Mouse (Mus musculus) MEL (cell line): ENCODE results near the gene Zfp764. TPM values are rescaled to one million over a fixed set of nuclear protein-coding genes. Genes with fewer than 3 reads are reported as not detected.

Source experiments
- DNase-seq: peaks from one replicate; pipeline ENCODE4 v3.0.0; 2011; ENCODE audit warnings: low read depth, low spot score
- H3K27ac ChIP-seq: 2 replicates; pipeline ENCODE4 v1.5.1; 2012; ENCODE audit warnings: low read depth, mild to moderate bottlenecking, control low read depth, low read length, moderate library complexity; ENCODE audit not compliant: control insufficient read depth
- H3K27me3 ChIP-seq, 2 experiments: fragments of 150-350 bp in 1 of 2; sonication (generic) in 1 of 2; 2 replicates each; pipeline ENCODE4 v1.6.1; 2012; ENCODE audit warnings: low read length in 2 of 2, mild to moderate bottlenecking in 2 of 2, improper control_type of control experiment in 1 of 2, moderate library complexity in 1 of 2; ENCODE audit not compliant: insufficient read depth in 2 of 2, control insufficient read depth in 1 of 2
- H3K36me3 ChIP-seq, 2 experiments: 2 replicates each; pipeline ENCODE4 v1.6.1; 2012 to 2014; ENCODE audit warnings: low read length in 2 of 2, improper control_type of control experiment in 1 of 2, inconsistent platforms in 1 of 2, mild to moderate bottlenecking in 1 of 2; ENCODE audit not compliant: insufficient read depth in 2 of 2, control insufficient read depth in 1 of 2
- H3K4me1 ChIP-seq, 2 experiments: fragments of 150-350 bp in 1 of 2; sonication (generic) in 1 of 2; 2 replicates each; pipeline ENCODE4 v1.6.1; 2012; ENCODE audit warnings: low read length in 2 of 2, improper control_type of control experiment in 1 of 2, mild to moderate bottlenecking in 1 of 2; ENCODE audit not compliant: insufficient read depth in 2 of 2, control insufficient read depth in 1 of 2
- H3K4me3 ChIP-seq, 2 experiments: fragments of 150-350 bp in 1 of 2; sonication (generic) in 1 of 2; 2 replicates each; pipeline ENCODE4 v1.5.1; 2012; ENCODE audit warnings: low read depth in 2 of 2, low read length in 2 of 2, mild to moderate bottlenecking in 2 of 2, moderate library complexity in 2 of 2, control low read depth in 1 of 2, improper control_type of control experiment in 1 of 2; ENCODE audit not compliant: control insufficient read depth in 1 of 2, insufficient read depth in 1 of 2
- H3K79me2 ChIP-seq: 2 replicates; pipeline ENCODE4 v1.6.1; 2012; ENCODE audit warnings: mild to moderate bottlenecking, low read length, moderate library complexity; ENCODE audit not compliant: control insufficient read depth, poor library complexity, insufficient read depth
- H3K9ac ChIP-seq: 2 replicates; pipeline ENCODE4 v1.6.1; 2012; ENCODE audit warnings: low read depth, mild to moderate bottlenecking, control low read depth, low read length, moderate library complexity; ENCODE audit not compliant: control insufficient read depth, poor library complexity, severe bottlenecking
- H3K9me3 ChIP-seq: fragments of 150-350 bp; sonication (generic); replicated peaks from 2 replicates; pipeline ENCODE4 v1.6.1; 2012; ENCODE audit warnings: mild to moderate bottlenecking, low read length, improper control_type of control experiment, moderate library complexity; ENCODE audit not compliant: insufficient read depth
- BHLHE40 ChIP-seq: IDR thresholded peaks from 2 replicates; pipeline ENCODE4 v1.6.1; 2012; ENCODE audit warnings: low read depth, mild to moderate bottlenecking, inconsistent platforms, low read length, improper control_type of control experiment, borderline replicate concordance
- CHD1 ChIP-seq: IDR thresholded peaks from 2 replicates; pipeline ENCODE4 v1.6.1; 2012; ENCODE audit warnings: low read depth, mild to moderate bottlenecking, inconsistent platforms, low read length, improper control_type of control experiment
- CHD2 ChIP-seq: IDR thresholded peaks from 2 replicates; pipeline ENCODE4 v1.6.1; 2011; ENCODE audit warnings: low read length, improper control_type of control experiment
- CTCF ChIP-seq, 3 experiments: IDR thresholded peaks in 2 of 3; conservative IDR thresholded peaks in 1 of 3; 2 replicates each; pipeline ENCODE4 v1.5.1; 2011 to 2012; ENCODE audit warnings: low read length in 3 of 3, low read depth in 2 of 3, mild to moderate bottlenecking in 2 of 3, improper control_type of control experiment in 1 of 3, inconsistent platforms in 1 of 3, mixed read lengths in 1 of 3, moderate library complexity in 1 of 3; ENCODE audit not compliant: control insufficient read depth in 1 of 3, insufficient read depth in 1 of 3, poor library complexity in 1 of 3, severe bottlenecking in 1 of 3
- E2F4 ChIP-seq: IDR thresholded peaks from 2 replicates; pipeline ENCODE4 v1.6.1; 2011; ENCODE audit warnings: low read depth, low read length, improper control_type of control experiment, borderline replicate concordance
- ELF1 ChIP-seq: IDR thresholded peaks from 2 replicates; pipeline ENCODE4 v1.6.1; 2014; ENCODE audit warnings: low read depth, mild to moderate bottlenecking, inconsistent platforms, low read length, improper control_type of control experiment, moderate library complexity
- EP300 ChIP-seq, 2 experiments: IDR thresholded peaks; 2 replicates each; pipeline ENCODE4 v1.6.1; 2011; ENCODE audit warnings: improper control_type of control experiment in 2 of 2, low read length in 2 of 2, low read depth in 1 of 2, mild to moderate bottlenecking in 1 of 2
- ETS1 ChIP-seq: IDR thresholded peaks from 2 replicates; pipeline ENCODE4 v1.6.1; 2012; ENCODE audit warnings: low read depth, mild to moderate bottlenecking, inconsistent platforms, low read length, improper control_type of control experiment, moderate library complexity
- GABPA ChIP-seq: IDR thresholded peaks from 2 replicates; pipeline ENCODE4 v1.6.1; 2012; ENCODE audit warnings: low read depth, mild to moderate bottlenecking, inconsistent platforms, low read length, improper control_type of control experiment, moderate library complexity
- GATA1 ChIP-seq: IDR thresholded peaks from 2 replicates; pipeline ENCODE4 v1.6.1; 2011; ENCODE audit warnings: low read depth, low read length, improper control_type of control experiment
- HCFC1 ChIP-seq: IDR thresholded peaks from 2 replicates; pipeline ENCODE4 v1.6.1; 2012; ENCODE audit warnings: low read depth, mild to moderate bottlenecking, inconsistent platforms, low read length, improper control_type of control experiment, moderate library complexity
- JUND ChIP-seq: IDR thresholded peaks from 2 replicates; pipeline ENCODE4 v1.6.1; 2011; ENCODE audit warnings: low read depth, mild to moderate bottlenecking, improper control_type of control experiment, low read length
- KAT2A ChIP-seq: conservative IDR thresholded peaks from 2 replicates; pipeline ENCODE4 v1.6.1; 2012; ENCODE audit warnings: low read depth, low read length, improper control_type of control experiment, inconsistent platforms
- MAFK ChIP-seq: IDR thresholded peaks from 2 replicates; pipeline ENCODE4 v1.6.1; 2011; ENCODE audit warnings: low read depth, mild to moderate bottlenecking, low read length, improper control_type of control experiment, borderline replicate concordance
- MAX ChIP-seq: IDR thresholded peaks from 2 replicates; pipeline ENCODE4 v1.6.1; 2011; ENCODE audit warnings: low read length, improper control_type of control experiment
- MAZ ChIP-seq: IDR thresholded peaks from 2 replicates; pipeline ENCODE4 v1.6.1; 2012; ENCODE audit warnings: low read depth, mild to moderate bottlenecking, inconsistent platforms, low read length, improper control_type of control experiment
- MEF2A ChIP-seq: IDR thresholded peaks from 2 replicates; pipeline ENCODE4 v1.6.1; 2014; ENCODE audit warnings: low read depth, mild to moderate bottlenecking, inconsistent platforms, low read length, improper control_type of control experiment; ENCODE audit not compliant: poor library complexity, insufficient replicate concordance, severe bottlenecking; ENCODE audit errors: extremely low read depth
- MXI1 ChIP-seq: IDR thresholded peaks from 2 replicates; pipeline ENCODE4 v1.6.1; 2011; ENCODE audit warnings: mild to moderate bottlenecking, low read depth, low read length, improper control_type of control experiment
- MYC ChIP-seq: IDR thresholded peaks from 2 replicates; pipeline ENCODE4 v1.6.1; 2011; ENCODE audit warnings: low read depth, mild to moderate bottlenecking, low read length, improper control_type of control experiment, moderate library complexity
- NELFE ChIP-seq: IDR thresholded peaks from 2 replicates; pipeline ENCODE4 v1.6.1; 2011; ENCODE audit warnings: low read depth, low read length, improper control_type of control experiment
- NRF1 ChIP-seq: IDR thresholded peaks from 2 replicates; pipeline ENCODE4 v1.6.1; 2014; ENCODE audit warnings: low read depth, mild to moderate bottlenecking, inconsistent platforms, low read length, improper control_type of control experiment, moderate library complexity; ENCODE audit not compliant: poor library complexity, insufficient read depth, severe bottlenecking
- POLR2A ChIP-seq, 2 experiments: IDR thresholded peaks; 2 replicates each; pipeline ENCODE4 v1.6.1; 2011 to 2012; ENCODE audit warnings: low read length in 2 of 2, mild to moderate bottlenecking in 2 of 2, control low read depth in 1 of 2, improper control_type of control experiment in 1 of 2, low read depth in 1 of 2, moderate library complexity in 1 of 2; ENCODE audit not compliant: control insufficient read depth in 1 of 2, insufficient read depth in 1 of 2, poor library complexity in 1 of 2
- POLR2AphosphoS2 ChIP-seq: IDR thresholded peaks from 2 replicates; pipeline ENCODE4 v1.6.1; 2011; ENCODE audit warnings: low read length, improper control_type of control experiment
- POLR2AphosphoS5 ChIP-seq: IDR thresholded peaks from 2 replicates; pipeline ENCODE4 v1.6.1; 2012; ENCODE audit warnings: low read depth, borderline replicate concordance, mild to moderate bottlenecking, inconsistent platforms, low read length, moderate library complexity, mixed read lengths
- RAD21 ChIP-seq: IDR thresholded peaks from 2 replicates; pipeline ENCODE4 v1.6.1; 2011; ENCODE audit warnings: mild to moderate bottlenecking, low read depth, low read length, improper control_type of control experiment
- RCOR1 ChIP-seq: IDR thresholded peaks from 2 replicates; pipeline ENCODE4 v1.6.1; 2012; ENCODE audit warnings: low read depth, mild to moderate bottlenecking, inconsistent platforms, low read length, improper control_type of control experiment
- SIN3A ChIP-seq: IDR thresholded peaks from 2 replicates; pipeline ENCODE4 v1.6.1; 2012; ENCODE audit warnings: low read length, improper control_type of control experiment, inconsistent platforms
- SMC3 ChIP-seq: IDR thresholded peaks from 2 replicates; pipeline ENCODE4 v1.6.1; 2011; ENCODE audit warnings: low read depth, low read length, improper control_type of control experiment
- TBP ChIP-seq: IDR thresholded peaks from 2 replicates; pipeline ENCODE4 v1.8.0; 2011; ENCODE audit warnings: low read depth, low read length, improper control_type of control experiment
- TCF12 ChIP-seq: IDR thresholded peaks from 2 replicates; pipeline ENCODE4 v1.6.1; 2014; ENCODE audit warnings: low read depth, mild to moderate bottlenecking, inconsistent platforms, low read length, improper control_type of control experiment, moderate library complexity
- USF1 ChIP-seq: IDR thresholded peaks from 2 replicates; pipeline ENCODE4 v1.6.1; 2014; ENCODE audit warnings: low read depth, mild to moderate bottlenecking, inconsistent platforms, low read length, improper control_type of control experiment, moderate library complexity
- USF2 ChIP-seq, 2 experiments: IDR thresholded peaks; 2 replicates each; pipeline ENCODE4 v1.6.1; 2011 to 2012; ENCODE audit warnings: improper control_type of control experiment in 2 of 2, low read length in 2 of 2, borderline replicate concordance in 1 of 2, inconsistent platforms in 1 of 2, low read depth in 1 of 2, mild to moderate bottlenecking in 1 of 2; ENCODE audit not compliant: insufficient read depth in 1 of 2
- ZKSCAN1 ChIP-seq: IDR thresholded peaks from 2 replicates; pipeline ENCODE4 v1.6.1; 2012; ENCODE audit warnings: low read depth, mild to moderate bottlenecking, inconsistent platforms, low read length, improper control_type of control experiment, moderate library complexity
- ZMIZ1 ChIP-seq: IDR thresholded peaks from 2 replicates; pipeline ENCODE4 v1.6.1; 2012; ENCODE audit warnings: low read depth, mild to moderate bottlenecking, inconsistent platforms, low read length, improper control_type of control experiment, moderate library complexity
- ZNF384 ChIP-seq: IDR thresholded peaks from 2 replicates; pipeline ENCODE4 v1.6.1; 2012; ENCODE audit warnings: low read depth, mild to moderate bottlenecking, inconsistent platforms, low read length, improper control_type of control experiment
- polyA plus RNA-seq, 2 experiments: library from polyadenylated mRNA; stranded (reverse) in 1 of 2; unstranded in 1 of 2; fragments of >175 nt in 1 of 2; fragments of >200 nt in 1 of 2; gene quantifications; 2 replicates each; pipeline versions ENCODE4 v1.2.1 to v1.2.4; 2012; ENCODE audit warnings: low replicate concordance in 2 of 2, low read depth in 1 of 2; ENCODE audit not compliant: insufficient read length in 2 of 2, insufficient read depth in 1 of 2, missing spikeins in 1 of 2
- total RNA-seq: library from RNA; depleted of rRNA; stranded (reverse); fragments of 300-350 nt; gene quantifications from 2 replicates; pipeline ENCODE4 v1.2.3, GENCODE M21; 2012

Gene Zfp764
- total and polyA plus RNA-seq, 3 experiments, result 3.1 to 4.1 TPM; not detected in 1

DNA sequence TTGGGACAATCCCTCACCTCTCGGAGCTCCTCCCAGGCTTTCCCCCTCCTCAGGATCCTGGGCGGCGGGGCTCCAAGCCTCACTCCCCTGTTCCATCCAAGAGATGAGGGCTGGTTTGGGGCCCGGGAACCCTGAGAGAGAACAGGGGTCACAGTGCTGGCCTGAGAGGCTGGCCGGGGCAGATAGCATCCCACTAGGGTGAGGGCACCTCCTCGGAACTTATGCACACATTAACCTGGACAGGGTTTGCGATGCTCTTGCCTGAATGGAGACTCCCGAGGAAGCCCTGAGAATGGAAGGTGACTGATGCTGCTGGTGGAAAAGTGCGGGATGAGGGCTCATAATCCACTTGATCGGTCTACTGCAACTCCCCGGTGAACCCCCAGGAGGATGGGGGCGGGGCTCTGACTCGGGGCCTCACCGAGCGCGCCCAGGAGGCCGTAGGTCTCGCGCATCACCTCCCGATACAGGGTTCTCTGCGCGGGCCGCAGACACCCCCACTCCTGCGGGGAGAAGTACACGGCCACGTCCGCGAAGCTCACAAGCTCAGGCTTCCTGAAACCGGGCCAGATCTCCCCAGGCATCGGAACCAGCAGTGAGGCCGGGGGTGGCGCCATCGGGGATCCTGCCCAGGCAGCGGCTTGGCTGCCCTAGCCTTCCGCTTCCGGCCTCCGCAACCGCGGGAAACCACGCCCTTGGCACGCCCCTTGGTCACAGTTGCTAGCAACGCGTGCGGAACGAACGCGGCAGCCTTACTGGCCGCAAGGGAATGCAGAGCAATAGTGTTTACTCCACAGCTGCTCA is 15.0 kb upstream of the Zfp764 start, which contains the start of gene Zfp688:
Gene Zfp688 (minus strand): TSS at position 681 of the 804 bp plus-strand sequence.
- H3K9me3 ChIP-seq, result no peaks in the 10 kb centered on the region
- H3K27ac ChIP-seq, result peak within 1 kb of the TSS; percentile 48

DNA sequence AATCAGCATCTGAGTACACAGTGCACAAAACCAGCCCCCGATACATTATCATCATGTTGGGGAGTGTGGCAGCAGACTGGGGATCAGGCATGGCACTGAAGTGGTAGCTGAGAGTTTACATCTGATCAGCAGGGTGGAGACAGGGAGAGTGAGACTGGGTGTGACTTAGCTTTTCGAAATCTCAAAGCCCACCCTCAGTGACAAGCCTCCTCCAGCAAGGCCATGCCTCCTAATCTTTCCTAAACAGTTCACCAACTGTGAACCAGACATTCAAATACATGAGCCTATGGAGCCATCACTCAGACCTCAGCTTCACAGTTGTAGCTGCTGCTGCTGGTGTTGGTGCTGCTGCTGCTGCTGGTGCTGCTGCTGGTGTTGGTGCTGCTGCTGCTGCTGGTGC is 4.8 kb upstream of the Zfp764 start:
- TF ChIP-seq MAX (no peak), USF1 (no peak), EP300 (IDR thresholded peaks at IDR 0.05; ENCODE audit: low read depth in 1 of 2, low read length in 2 of 2) (no peak), ZKSCAN1 (no peak), RAD21 (no peak), MAFK (no peak), CHD2 (no peak), POLR2AphosphoS5 (no peak), HCFC1 (no peak), ZMIZ1 (no peak), KAT2A (no peak), GATA1 (no peak), ZNF384 (no peak), ELF1 (no peak)
- no peak overlapping the region for H3K4me3 ChIP-seq
- H3K4me1 ChIP-seq, result peaks cover 3 to 6% of the 10 kb centered on the region in 2 experiments; a peak in 3 of 4 replicates
- DNase-seq, result peak; percentile 14
- H3K36me3 ChIP-seq, result peaks cover 0 to 5% of the 10 kb centered on the region in 2 experiments; a peak in 1 of 4 replicates
- H3K9me3 ChIP-seq, result no peaks in the 10 kb centered on the region
- H3K79me2 ChIP-seq, result no peaks in the 10 kb centered on the region
- no peak overlapping the region for H3K27ac ChIP-seq
- no peak overlapping the region for H3K9ac ChIP-seq
- H3K27me3 ChIP-seq, result no peaks in the 10 kb centered on the region

More for the DNA sequence above, 15.0 kb upstream of the Zfp764 start, which contains the start of gene Zfp688:
- H3K4me1 ChIP-seq, result peaks cover 7 to 22% of the 10 kb centered on the region in 2 experiments
- H3K27me3 ChIP-seq, result no peaks in the 10 kb centered on the region
- peaks cover 4% of the 10 kb centered on the region; the same call in 1 of the 2 replicates for H3K79me2 ChIP-seq
- peaks cover 0 to 23% of the 10 kb centered on the region in 2 experiments; a peak in 2 of 4 replicates for H3K36me3 ChIP-seq
- DNase-seq, result peak; percentile 95
- H3K4me3 ChIP-seq, result peak within 1 kb of the TSS; percentile 69 to 98
- peak within 1 kb of the TSS; percentile 77 for H3K9ac ChIP-seq
- TF ChIP-seq NELFE (peak; percentile 88), MXI1 (peak; percentile 97), POLR2AphosphoS2 (peak; percentile 77; the same call in 1 of the 2 replicates), POLR2AphosphoS5 (no peak), POLR2A (IDR thresholded peaks at IDR 0.05; ENCODE audit: control insufficient read depth in 1 of 2, insufficient read depth in 1 of 2, low read depth in 1 of 2, low read length in 2 of 2, poor library complexity in 1 of 2) (peak; percentile 76 to 90; a peak in 3 of 4 replicates), MAZ (no peak), USF2 (IDR thresholded peaks at IDR 0.05; ENCODE audit: borderline replicate concordance in 1 of 2, insufficient read depth in 1 of 2, low read depth in 1 of 2, low read length in 2 of 2) (no peak), GABPA (no peak), TCF12 (peak; percentile 22; the same call in 1 of the 2 replicates), USF1 (0 out of 2 replicates have a peak, but pooled peaks have one; percentile 18), BHLHE40 (peak; percentile 66), ZMIZ1 (peak; percentile 38; the same call in 1 of the 2 replicates), ETS1 (peak; percentile 46; the same call in 1 of the 2 replicates), JUND (no peak), MAX (peak; percentile 72; the same call in 1 of the 2 replicates), ELF1 (peak; percentile 93), MEF2A (no peak), TBP (0 out of 2 replicates have a peak, but pooled peaks have one; percentile 41), CHD1 (no peak), NRF1 (no peak), CTCF (IDR thresholded peaks at IDR 0.05 in 2 of 3, conservative IDR thresholded peaks at IDR 0.05 in 1 of 3; ENCODE audit: control insufficient read depth in 1 of 3, insufficient read depth in 1 of 3, low read depth in 2 of 3, low read length in 3 of 3, poor library complexity in 1 of 3, severe bottlenecking in 1 of 3) (peak in 1 of 3 experiments; percentile 18; a peak in 1 of 6 replicates), MYC (0 out of 2 replicates have a peak, but pooled peaks have one; percentile 13), HCFC1 (peak; percentile 79), E2F4 (peak; percentile 86), RCOR1 (0 out of 2 replicates have a peak, but pooled peaks have one; percentile 31), SIN3A (peak; percentile 98), SMC3 (no peak)
